Mouse (Mus musculus): ENCODE measurements around the gene Epn3.

Epn3 gene

GRCm38 (mm10) chr11:94498093-94498996, 1.4 kb downstream of the Epn3 start:
- DNase-seq (ENCODE audit: low read depth, low spot score), result peak; percentile 28

GRCm38 (mm10) chr11:94495415-94495814, 4.4 kb downstream of the Epn3 start:
- no peak for DNase-seq (ENCODE audit: low read depth, low spot score)

GRCm38 (mm10) chr11:94491749-94492099, 8.1 kb downstream of the Epn3 start:
- DNase-seq (ENCODE audit: low read depth, low spot score), result no peak

GRCm38 (mm10) chr11:94491035-94491748, 8.6 kb downstream of the Epn3 start:
- no peak for DNase-seq (ENCODE audit: low read depth, low spot score)

- no peak for DNase-seq (ENCODE audit: low read depth, low spot score)
Measured at GRCm38 (mm10) chr11:94489745-94490144, 10.0 kb downstream of the Epn3 start.

- no peak for DNase-seq (ENCODE audit: low read depth, low spot score)
Measured at GRCm38 (mm10) chr11:94488767-94489533, 10.8 kb downstream of the Epn3 start.

- peak; percentile 60 for DNase-seq (ENCODE audit: low read depth, low spot score)
Measured at GRCm38 (mm10) chr11:94486001-94486400, 13.8 kb downstream of the Epn3 start, which contains the start of gene Spata20. TSS of gene Spata20 (minus strand) at chr11:94486179.

GRCm38 (mm10) chr11:94485223-94485622, 14.6 kb downstream of the Epn3 start:
- no peak for DNase-seq (ENCODE audit: low read depth, low spot score)

- no peak for DNase-seq (ENCODE audit: low read depth, low spot score)
Measured at GRCm38 (mm10) chr11:94484636-94485035, 15.1 kb downstream of the Epn3 start.

GRCm38 (mm10) chr11:94483921-94484320, 15.9 kb downstream of the Epn3 start:
- DNase-seq (ENCODE audit: low read depth, low spot score), result no peak

- no peak for DNase-seq (ENCODE audit: low read depth, low spot score)
Measured at GRCm38 (mm10) chr11:94483436-94483835, 16.3 kb downstream of the Epn3 start.

- DNase-seq (ENCODE audit: low read depth, low spot score), result no peak
Measured at GRCm38 (mm10) chr11:94482738-94483137, 17.0 kb downstream of the Epn3 start.

GRCm38 (mm10) chr11:94481963-94482362, 17.8 kb downstream of the Epn3 start:
- DNase-seq (ENCODE audit: low read depth, low spot score), result no peak

- DNase-seq (ENCODE audit: low read depth, low spot score), result no peak
Measured at GRCm38 (mm10) chr11:94480382-94480781, 19.4 kb downstream of the Epn3 start.

GRCm38 (mm10) chr11:94477651-94478050, 22.1 kb downstream of the Epn3 start:
- DNase-seq (ENCODE audit: low read depth, low spot score), result no peak

- DNase-seq (ENCODE audit: low read depth, low spot score), result no peak
Measured at GRCm38 (mm10) chr11:94475722-94476121, 24.1 kb downstream of the Epn3 start.

- no peak for DNase-seq (ENCODE audit: low read depth, low spot score)
Measured at GRCm38 (mm10) chr11:94474544-94474910, 25.2 kb downstream of the Epn3 start.

- peak; percentile 90 for DNase-seq (ENCODE audit: low read depth, low spot score)
Measured at GRCm38 (mm10) chr11:94473707-94474543, 25.8 kb downstream of the Epn3 start, which contains the start of gene Cacna1g. TSS of gene Cacna1g (minus strand) at chr11:94474198.

GRCm38 (mm10) chr11:94472916-94473706, 26.7 kb downstream of the Epn3 start:
- no peak for DNase-seq (ENCODE audit: low read depth, low spot score)

GRCm38 (mm10) chr11:94472585-94472915, 27.2 kb downstream of the Epn3 start:
- DNase-seq (ENCODE audit: low read depth, low spot score), result no peak

All from 3T3-L1 (cell line).